In genomic region chr5:140215471-140216087, GRCm38 (mm10) we compare ENCODE assay signal across 21 mouse cellular contexts.
DNase-seq lines count a peak whose midpoint lies in the region; ATAC-seq and TF ChIP-seq lines count a peak whose summit lies in the region.
"Had no signal": no experiment of that assay in that cellular context is flagged by ENCODE, and none has a peak within 500 bp of the region (broad histone marks: within the 10 kb centered on the region; RNA-seq: fewer than 3 reads in every experiment).

No protein-coding gene starts in this region.

- no peaks in the 10 kb centered on the region for H3K9me3 ChIP-seq in heart, embryonic 16.5 days (replicated peaks; ENCODE audit: control insufficient read depth, low read length)
- H3K9me3 ChIP-seq in forebrain, embryonic 10.5 days, result no peaks in the 10 kb centered on the region
- H3K9me3 ChIP-seq: embryonic facial prominence, embryonic 12.5 days; heart, embryonic 10.5 days; liver, embryonic 15.5 days; midbrain, embryonic 13.5 days had no signal

- H3K36me3 ChIP-seq in heart, embryonic 16.5 days (ENCODE audit: control insufficient read depth, insufficient read depth), result no peaks in the 10 kb centered on the region
- no peaks in the 10 kb centered on the region for H3K36me3 ChIP-seq in forebrain, embryonic 10.5 days (replicated peaks)
- H3K36me3 ChIP-seq: embryonic facial prominence, embryonic 12.5 days; heart, embryonic 10.5 days; liver, embryonic 15.5 days; midbrain, embryonic 13.5 days had no signal

- ATAC-seq in heart, embryonic 16.5 days (replicated peaks; ENCODE audit: extremely low read depth, insufficient read depth, low FRiP score), result no peak
- ATAC-seq: forebrain, embryonic 16.5 days; lung, postnatal 0 days; midbrain, embryonic 13.5 days had no signal

- no peak for DNase-seq in heart, postnatal 36 days
- DNase-seq in A20 (ENCODE audit: low read depth, low spot score), result peak; percentile 49
- DNase-seq in induced T-regulatory cell, adult 2 months (ENCODE audit: low read depth), result peak; percentile 52
- DNase-seq in thymus, postnatal 10 days (ENCODE audit: low spot score in 2 of 2), result peak; percentile 79 to 83
- no peak for DNase-seq in ovary, postnatal 10 days (ENCODE audit: low spot score)
- DNase-seq in forebrain, embryonic 10.5 days (ENCODE audit: extremely low spot score, low spot score), result no peak
- no peak for DNase-seq in layer of hippocampus, adult 2 months (ENCODE audit: low spot score in 2 of 2)
- DNase-seq: adrenal gland, adult 8-10 months; cerebellum, adult 9-10 months; heart, postnatal 14 days; kidney, adult 11 months; right cerebral cortex, postnatal 25 days had no signal

- H3K9ac ChIP-seq in heart, embryonic 16.5 days (ENCODE audit: low read length), result no peak overlapping the region
- H3K9ac ChIP-seq: embryonic facial prominence, embryonic 12.5 days; hindbrain, embryonic 14.5 days; liver, embryonic 15.5 days; midbrain, embryonic 13.5 days had no signal

- peaks cover 19% of the 10 kb centered on the region for H3K4me1 ChIP-seq in heart, embryonic 16.5 days (ENCODE audit: control insufficient read depth, insufficient read depth, low read length)
- peaks cover 26% of the 10 kb centered on the region for H3K4me1 ChIP-seq in forebrain, embryonic 10.5 days
- H3K4me1 ChIP-seq: embryonic facial prominence, embryonic 12.5 days; liver, embryonic 15.5 days had no signal

- peak overlapping the region; percentile 28; the same call in 1 of the 2 replicates for H3K27ac ChIP-seq in heart, embryonic 16.5 days (ENCODE audit: low read length)
- no peak overlapping the region for H3K27ac ChIP-seq in forebrain, embryonic 10.5 days
- H3K27ac ChIP-seq in layer of hippocampus, adult 2 months, result no peak overlapping the region
- H3K27ac ChIP-seq: embryonic facial prominence, embryonic 12.5 days; heart, embryonic 10.5 days; hindbrain, embryonic 14.5 days; liver, embryonic 15.5 days; midbrain, embryonic 13.5 days had no signal

- intact Hi-C loops in heart, postnatal 36 days (cut with DNase I), result no loop called here

- 0 out of 2 replicates have a peak, but pooled peaks cover 4% of the 10 kb centered on the region for H3K27me3 ChIP-seq in heart, embryonic 16.5 days (ENCODE audit: control insufficient read depth, insufficient read depth, low read length)
- H3K27me3 ChIP-seq in forebrain, embryonic 10.5 days (ENCODE audit: poor library complexity, severe bottlenecking), result no peaks in the 10 kb centered on the region
- H3K27me3 ChIP-seq: embryonic facial prominence, embryonic 12.5 days; liver, embryonic 15.5 days; midbrain, embryonic 13.5 days had no signal

- WGBS in heart, embryonic 16.5 days, result 64% methylated on average over 4 of the region's 4 CpGs
- WGBS in forebrain, embryonic 10.5 days, result 82% methylated on average over 4 of the region's 4 CpGs

- no peak for TF ChIP-seq CTCF in layer of hippocampus, adult 2 months (conservative IDR thresholded peaks at IDR 0.05)

- H3K4me2 ChIP-seq in heart, embryonic 16.5 days (ENCODE audit: low read depth, low read length), result no peak overlapping the region
- H3K4me2 ChIP-seq: embryonic facial prominence, embryonic 12.5 days; hindbrain, embryonic 14.5 days; liver, embryonic 15.5 days; midbrain, embryonic 13.5 days had no signal

- H3K4me3 ChIP-seq in heart, embryonic 16.5 days (ENCODE audit: low read length), result no peak overlapping the region
- H3K4me3 ChIP-seq in forebrain, embryonic 10.5 days, result no peak overlapping the region
- no peak overlapping the region for H3K4me3 ChIP-seq in layer of hippocampus, adult 2 months
- H3K4me3 ChIP-seq: embryonic facial prominence, embryonic 12.5 days; erythroblast, embryonic 14.5 days; heart, embryonic 10.5 days; liver, embryonic 15.5 days; midbrain, embryonic 13.5 days had no signal

Comparison
In these comparisons a context has a peak if more than half of its experiments do, and no peak if none do; other contexts are left out.
1. DNase-seq: peak in A20 (single experiment), induced T-regulatory cell, adult 2 months (single experiment) and thymus, postnatal 10 days (2 of 2); none in heart, postnatal 36 days (0 of 2), ovary, postnatal 10 days (single experiment), forebrain, embryonic 10.5 days (single experiment) and layer of hippocampus, adult 2 months (0 of 2).